7 mouse cellular contexts compared by ENCODE assay signal in genomic region chr9:100642186-100642839, GRCm38 (mm10). TPM values are rescaled to one million over a fixed set of nuclear protein-coding genes. Genes with fewer than 3 reads are reported as not detected.
A peak's percentile ranks its signal among the peaks of the same experiment; 100 is the strongest.
DNase-seq lines count a peak whose midpoint lies in the region; ATAC-seq and TF ChIP-seq lines count a peak whose summit lies in the region.

No protein-coding gene starts in this region.

- DNase-seq in lung, postnatal 0 days (ENCODE audit: low spot score) = peak; percentile 90
- DNase-seq in lung, adult 18-20 months = no peak
- DNase-seq in Patski (ENCODE audit: low read depth, low spot score) = peak; percentile 58
- DNase-seq in midbrain, embryonic 10.5 days (ENCODE audit: low spot score) = peak; percentile 23
- no peak for DNase-seq in right cerebral cortex, postnatal 14 days

- 1% methylated on average over 16 of the region's 16 CpGs for WGBS in lung, postnatal 0 days
- WGBS in intestine, embryonic 15.5 days = under 1% methylated on average over 16 of the region's 16 CpGs
- WGBS in midbrain, embryonic 10.5 days = 4% methylated on average over 16 of the region's 16 CpGs

- peak overlapping the region; percentile 74 for H3K9ac ChIP-seq in lung, postnatal 0 days (replicated peaks; ENCODE audit: low read depth)
- peak overlapping the region; percentile 70 for H3K9ac ChIP-seq in intestine, embryonic 15.5 days

- no peaks in the 10 kb centered on the region for H3K36me3 ChIP-seq in lung, postnatal 0 days (ENCODE audit: insufficient read depth, low read length)
- H3K36me3 ChIP-seq in intestine, embryonic 15.5 days = no peaks in the 10 kb centered on the region
- no peaks in the 10 kb centered on the region for H3K36me3 ChIP-seq in midbrain, embryonic 10.5 days

- no peaks in the 10 kb centered on the region for H3K27me3 ChIP-seq in lung, postnatal 0 days (replicated peaks; ENCODE audit: insufficient read depth, low read length)
- H3K27me3 ChIP-seq in Patski = no peaks in the 10 kb centered on the region
- H3K27me3 ChIP-seq in intestine, embryonic 15.5 days (replicated peaks) = no peaks in the 10 kb centered on the region
- H3K27me3 ChIP-seq in midbrain, embryonic 10.5 days (ENCODE audit: low read depth, poor library complexity, severe bottlenecking) = no peaks in the 10 kb centered on the region

- no peak for ATAC-seq in lung, postnatal 0 days
- peak; percentile 41 for ATAC-seq in Patski
- ATAC-seq in intestine, embryonic 15.5 days = no peak

- in situ Hi-C loops in Patski (cut with MboI; ENCODE audit: low pct_unique_long_range_greater_than_20kb) = loop anchor here (5.0 to 10.0 kb wide), 3 partner anchors 95 to 512 kb away; partner anchors contain the start of gene Nck1

- CTCF ChIA-PET in Patski (lab: Charles Lee) = interaction anchor here (0.6 to 4.1 kb wide), 34 partner anchors 12 to 1224 kb away, joined by 3 to 67 read pairs (median 5); partner anchors contain the start of gene Nck1

- H3K4me1 ChIP-seq in lung, postnatal 0 days (ENCODE audit: insufficient read depth, low read depth, low read length) = peaks cover 5% of the 10 kb centered on the region; the same call in 1 of the 2 replicates
- H3K4me1 ChIP-seq in embryonic fibroblast, embryonic 13.5 days (ENCODE audit: control insufficient read depth, insufficient read depth, low read length) = no peaks in the 10 kb centered on the region
- H3K4me1 ChIP-seq in intestine, embryonic 15.5 days (replicated peaks) = peaks cover 9% of the 10 kb centered on the region
- H3K4me1 ChIP-seq in midbrain, embryonic 10.5 days = peaks cover 44% of the 10 kb centered on the region

- TF ChIP-seq POLR2A in embryonic fibroblast, embryonic 13.5 days (IDR thresholded peaks at IDR 0.05; ENCODE audit: low read depth, low read length) = peak; percentile 76

- peak overlapping the region; percentile 69 for H3K4me2 ChIP-seq in lung, postnatal 0 days (replicated peaks; ENCODE audit: low read depth, low read length)
- H3K4me2 ChIP-seq in intestine, embryonic 15.5 days (replicated peaks) = peak overlapping the region; percentile 76

- peak overlapping the region; percentile 92 for H3K4me3 ChIP-seq in lung, postnatal 0 days (ENCODE audit: low read depth, low read length)
- peak overlapping the region; percentile 45 for H3K4me3 ChIP-seq in embryonic fibroblast, embryonic 13.5 days (ENCODE audit: insufficient read depth, low read length)
- H3K4me3 ChIP-seq in intestine, embryonic 15.5 days (replicated peaks) = peak overlapping the region; percentile 89
- peak overlapping the region; percentile 86 for H3K4me3 ChIP-seq in midbrain, embryonic 10.5 days

- H3K9me3 ChIP-seq in lung, postnatal 0 days (ENCODE audit: low read length) = no peaks in the 10 kb centered on the region
- no peaks in the 10 kb centered on the region for H3K9me3 ChIP-seq in intestine, embryonic 15.5 days
- no peaks in the 10 kb centered on the region for H3K9me3 ChIP-seq in midbrain, embryonic 10.5 days (replicated peaks)

- no peak for TF ChIP-seq CTCF in lung, postnatal 0 days (IDR thresholded peaks at IDR 0.05)
- TF ChIP-seq CTCF in Patski (IDR thresholded peaks at IDR 0.05) = no peak
- no peak for TF ChIP-seq CTCF in embryonic fibroblast, embryonic 13.5 days (IDR thresholded peaks at IDR 0.05; ENCODE audit: borderline replicate concordance, insufficient read depth, low read length)

- 0 out of 2 replicates have a peak, but pooled peaks have one; percentile 1 for TF ChIP-seq EP300 in lung, postnatal 0 days (IDR thresholded peaks at IDR 0.05)

- peak overlapping the region; percentile 99 for H3K27ac ChIP-seq in lung, postnatal 0 days (ENCODE audit: low read length)
- peak overlapping the region; percentile 90 for H3K27ac ChIP-seq in embryonic fibroblast, embryonic 13.5 days (ENCODE audit: insufficient read depth, low read length)
- H3K27ac ChIP-seq in intestine, embryonic 15.5 days = peak overlapping the region; percentile 99
- H3K27ac ChIP-seq in midbrain, embryonic 10.5 days (replicated peaks) = peak overlapping the region; percentile 99

- POLR2A ChIA-PET in Patski (lab: Charles Lee) = interaction anchor here (0.6 to 3.1 kb wide), 13 partner anchors 24 to 193 kb away, joined by 3 to 28 read pairs (median 3); partner anchors contain the start of gene Nck1

RNA-seq across cellular contexts. Expression of gene Stag1, which starts 44.7 kb away (rescaled TPM):
- 38.1 and 40.1 TPM in 2 replicates for polyA plus RNA-seq in lung, postnatal 0 days (2015; fragmentation: Nextera tagmentation; extraction: Ambion mirVana)
- 29.1 TPM for polyA plus RNA-seq in Patski (2021)
- polyA plus RNA-seq in embryonic fibroblast, embryonic 13.5 days (2011; ENCODE audit: insufficient read length, low read depth, missing spikeins) = 31.4 and 40.2 TPM in 2 replicates
- 33.2 and 37.3 TPM in 2 replicates for polyA plus RNA-seq in intestine, embryonic 15.5 days (2015; fragmentation: Nextera tagmentation; extraction: Ambion mirVana)
- 50.8 and 51.6 TPM in 2 replicates for polyA plus RNA-seq in midbrain, embryonic 10.5 days (2016; fragmentation: Nextera tagmentation; extraction: Ambion mirVana)

Comparison
In these comparisons a context has a peak if more than half of its experiments do, and no peak if none do; other contexts are left out.
1. DNase-seq: peak in lung, postnatal 0 days (single experiment), Patski (single experiment) and midbrain, embryonic 10.5 days (single experiment); none in lung, adult 18-20 months (0 of 2) and right cerebral cortex, postnatal 14 days (single experiment).
2. Peak in every context shown above with its lines, with median percentiles within 50 percentile points of each other: H3K27ac ChIP-seq and H3K4me3 ChIP-seq.